Mouse (Mus musculus) hematopoietic stem cell, adult 5-6 weeks (primary cell): ENCODE measurements around the gene Tm2d1. TPM values are rescaled to one million over a fixed set of nuclear protein-coding genes. Genes with fewer than 3 reads are reported as not detected.
A peak's percentile ranks its signal among the peaks of the same experiment; 100 is the strongest.
"Not testable (repeated sequence)": the region's sequence is repeated elsewhere in the genome, so short reads cannot be mapped to it uniquely, and the experiment has no call there.

Experiments used
- ATAC-seq, 2 experiments: fragments of 125-278 bp in 1 of 2; replicated peaks in 1 of 2; 2 replicates each; pipeline ENCODE4 v1.8.0; 2016 to 2017; ENCODE audit warnings: inconsistent platforms in 2 of 2, mild to moderate bottlenecking in 2 of 2, moderate number of reproducible peaks in 2 of 2, low read depth in 1 of 2, moderate TSS enrichment in 1 of 2; ENCODE audit not compliant: low FRiP score in 2 of 2, poor library complexity in 2 of 2, severe bottlenecking in 2 of 2, insufficient read depth in 1 of 2, low TSS enrichment in 1 of 2
- total RNA-seq: library from RNA; stranded (forward); fragments of 172-1452, 232-1000 nt; gene quantifications from 2 replicates; pipeline ENCODE4 v1.2.3, GENCODE M21; 2017

Gene Tm2d1
- total RNA-seq, result 24.0 and 25.8 TPM in 2 replicates

DNA sequence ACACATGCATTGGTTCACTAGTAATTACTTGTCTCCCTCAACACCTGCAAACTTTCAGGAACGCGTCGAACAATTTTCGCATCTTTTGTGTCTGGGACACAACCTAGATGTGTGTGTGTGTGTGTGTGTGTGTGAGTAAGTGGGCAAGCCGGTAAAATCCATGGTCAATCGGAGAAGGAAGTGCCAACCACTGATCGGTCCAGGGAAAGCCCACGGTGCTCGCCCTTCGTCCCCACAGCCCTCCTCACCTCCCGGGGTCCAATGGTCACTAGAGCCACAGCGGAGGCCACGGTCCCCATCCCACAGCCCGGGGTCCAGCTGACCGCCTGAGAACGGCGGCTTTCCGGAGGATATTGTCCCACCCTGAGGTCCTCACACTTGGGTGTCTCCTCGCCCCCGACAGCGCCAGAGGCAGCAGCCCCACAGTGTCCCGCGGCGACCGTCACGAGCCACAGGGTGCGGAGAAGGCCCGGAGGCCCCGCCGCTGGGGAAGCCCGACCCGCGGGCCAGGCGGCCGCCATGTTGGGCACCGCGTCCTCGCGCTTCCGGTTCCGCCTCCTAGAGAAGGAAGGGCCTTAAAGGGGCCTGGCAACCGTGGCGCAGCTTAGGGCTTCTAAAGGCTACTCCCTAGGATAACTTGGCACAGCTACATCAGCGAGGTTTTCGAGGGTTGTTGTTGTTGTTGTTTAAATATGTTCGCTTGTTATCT is at the start of gene Tm2d1:
TSS of gene Tm2d1 (minus strand) at position 591 of the 709 bp plus-strand sequence.
- peak; percentile 96 to 97 for ATAC-seq

DNA sequence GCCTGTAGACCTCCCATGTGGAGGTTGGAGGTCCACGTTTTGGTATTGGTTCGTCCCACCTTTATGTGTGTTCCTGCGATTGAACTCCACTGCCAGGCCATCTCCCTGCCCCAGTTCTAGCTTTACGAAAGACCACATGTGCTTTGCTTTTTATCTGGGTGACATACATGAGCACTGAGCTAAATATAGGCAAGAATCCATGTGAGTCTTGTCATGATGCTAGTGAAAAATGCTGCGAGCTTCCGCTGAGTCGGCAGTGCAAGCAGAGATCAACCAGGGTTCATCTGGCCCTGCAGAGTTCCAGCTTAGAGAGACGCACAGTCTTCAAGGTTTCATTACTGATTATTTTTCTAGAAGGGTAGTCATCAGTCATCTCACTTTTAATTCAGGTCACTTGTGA is 45.3 kb upstream of the Tm2d1 start:
- ATAC-seq, result no peak

DNA sequence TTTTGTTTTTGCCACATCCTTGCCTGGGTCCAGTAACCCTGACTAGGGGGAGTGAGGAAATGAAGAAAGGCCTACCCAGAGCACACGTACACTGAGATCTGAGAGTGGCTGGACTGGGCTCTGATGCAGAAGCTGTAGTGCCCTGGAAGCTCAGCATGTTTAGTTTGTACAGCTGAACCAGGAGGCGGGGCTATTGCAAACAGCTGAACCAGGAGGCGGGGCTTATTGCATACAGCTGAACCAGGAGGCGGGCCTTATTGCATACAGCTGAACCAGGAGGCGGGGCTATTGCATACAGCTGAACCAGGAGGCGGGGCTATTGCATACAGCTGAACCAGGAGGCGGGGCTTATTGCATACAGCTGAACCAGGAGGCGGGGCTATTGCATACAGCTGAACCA is 32.0 kb upstream of the Tm2d1 start:
- not testable (repeated sequence) for ATAC-seq

DNA sequence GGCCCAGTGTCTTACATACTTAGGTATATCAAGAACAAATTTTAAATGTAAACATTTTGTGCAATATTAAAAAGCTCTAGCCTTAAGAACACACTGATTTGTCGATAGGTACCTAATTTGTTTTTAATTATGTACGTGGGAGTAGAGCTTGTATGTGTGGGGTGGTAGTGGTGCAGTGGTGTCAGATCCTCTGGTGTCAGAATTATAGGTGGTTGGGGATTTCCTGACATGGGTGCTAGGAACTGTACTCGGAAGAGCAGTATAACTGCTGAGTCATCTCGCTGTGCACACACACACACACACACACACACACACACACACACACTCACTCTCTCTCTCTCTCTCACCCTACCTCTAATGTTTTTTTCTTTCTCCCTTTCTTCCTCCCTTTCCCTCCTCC is 25.3 kb upstream of the Tm2d1 start:
- no peak for ATAC-seq

DNA sequence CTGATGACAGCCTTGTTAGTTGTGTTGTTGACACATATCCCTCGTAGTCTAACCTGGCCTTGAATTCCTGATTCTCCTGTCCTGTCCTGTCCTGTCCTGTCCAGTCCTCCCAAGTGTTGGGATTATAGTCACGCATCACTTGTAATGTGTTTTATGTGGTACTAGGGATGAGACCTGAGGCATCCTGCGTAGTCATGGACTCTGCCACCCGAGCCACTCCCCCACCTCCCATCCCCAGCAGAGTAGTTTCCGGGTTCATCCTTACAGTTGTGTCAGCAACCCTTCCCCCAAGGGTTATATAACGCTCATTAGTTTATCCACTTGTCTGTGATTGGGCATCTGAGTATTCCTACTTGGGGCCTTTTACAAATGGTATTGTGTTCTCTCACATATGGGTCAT is 21.3 kb upstream of the Tm2d1 start:
- no peak for ATAC-seq

DNA sequence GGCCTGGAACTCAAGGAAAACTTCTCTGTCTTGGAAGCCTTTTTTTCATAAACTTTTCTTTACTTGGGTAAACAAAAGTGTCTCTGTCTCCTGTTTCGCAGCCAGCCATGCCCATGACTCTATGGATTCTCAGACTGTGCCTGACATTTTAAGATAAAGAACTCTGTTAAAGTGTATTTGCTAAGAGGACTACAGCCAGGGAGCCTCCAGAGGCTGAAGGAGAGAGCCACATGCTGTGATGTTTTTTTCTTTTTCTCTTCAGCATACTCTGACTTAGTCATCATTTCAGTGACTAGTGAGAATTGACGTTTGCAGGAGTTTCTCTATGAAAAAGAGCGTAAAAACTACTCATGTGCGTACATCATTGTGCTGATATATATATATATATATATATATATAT is 20.4 kb upstream of the Tm2d1 start:
- no peak for ATAC-seq

DNA sequence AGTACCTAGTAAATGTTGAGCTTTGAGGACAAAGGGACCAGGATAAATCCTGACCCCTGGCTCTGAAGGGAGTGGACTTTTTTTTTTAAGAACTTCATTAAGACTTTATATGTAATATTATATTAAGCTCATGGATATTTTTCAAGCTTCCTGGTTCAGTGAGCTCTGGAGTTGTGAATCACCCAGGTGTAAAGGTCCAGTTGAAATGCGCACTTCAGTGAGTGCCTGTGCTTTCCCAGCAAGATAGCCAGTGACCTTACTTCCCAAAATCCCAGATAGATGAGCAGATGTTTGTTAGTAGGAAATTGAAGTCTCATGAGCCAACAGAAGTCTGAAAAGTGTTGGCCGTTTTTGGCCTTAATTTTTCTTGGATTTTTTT is 18.5 kb upstream of the Tm2d1 start:
- ATAC-seq, result no peak

DNA sequence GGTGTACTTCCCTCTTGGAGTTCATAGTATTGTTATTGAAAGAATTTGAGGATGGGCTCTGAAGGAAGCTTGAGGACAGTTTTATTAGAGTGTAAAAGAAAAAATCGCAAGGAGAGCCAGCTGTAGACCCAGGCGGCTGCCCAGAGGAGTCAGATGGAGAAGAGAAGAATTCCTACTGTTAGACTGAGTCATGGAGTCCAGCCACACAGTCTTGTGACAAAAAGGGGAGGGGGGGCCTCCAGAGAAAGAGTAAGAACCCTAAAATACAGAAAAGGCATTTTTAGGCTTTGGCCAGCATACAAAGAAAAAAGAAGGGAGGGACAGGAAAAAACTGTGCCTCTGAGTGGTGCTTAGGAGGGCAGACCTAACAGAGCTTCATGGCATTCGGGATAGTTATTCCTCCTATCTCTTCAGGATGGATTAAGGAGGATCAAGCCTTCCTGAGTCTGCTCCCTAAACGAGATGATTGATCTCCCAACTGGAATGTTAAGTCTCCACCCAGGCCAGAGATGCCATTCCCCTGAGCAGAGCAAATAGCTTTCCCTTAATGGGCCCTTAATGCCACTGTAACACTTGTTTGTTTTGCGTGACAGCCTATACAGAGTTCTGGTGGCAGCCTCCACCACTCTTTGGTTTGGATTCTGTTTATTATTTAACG is 17.9 kb upstream of the Tm2d1 start:
- no peak for ATAC-seq

DNA sequence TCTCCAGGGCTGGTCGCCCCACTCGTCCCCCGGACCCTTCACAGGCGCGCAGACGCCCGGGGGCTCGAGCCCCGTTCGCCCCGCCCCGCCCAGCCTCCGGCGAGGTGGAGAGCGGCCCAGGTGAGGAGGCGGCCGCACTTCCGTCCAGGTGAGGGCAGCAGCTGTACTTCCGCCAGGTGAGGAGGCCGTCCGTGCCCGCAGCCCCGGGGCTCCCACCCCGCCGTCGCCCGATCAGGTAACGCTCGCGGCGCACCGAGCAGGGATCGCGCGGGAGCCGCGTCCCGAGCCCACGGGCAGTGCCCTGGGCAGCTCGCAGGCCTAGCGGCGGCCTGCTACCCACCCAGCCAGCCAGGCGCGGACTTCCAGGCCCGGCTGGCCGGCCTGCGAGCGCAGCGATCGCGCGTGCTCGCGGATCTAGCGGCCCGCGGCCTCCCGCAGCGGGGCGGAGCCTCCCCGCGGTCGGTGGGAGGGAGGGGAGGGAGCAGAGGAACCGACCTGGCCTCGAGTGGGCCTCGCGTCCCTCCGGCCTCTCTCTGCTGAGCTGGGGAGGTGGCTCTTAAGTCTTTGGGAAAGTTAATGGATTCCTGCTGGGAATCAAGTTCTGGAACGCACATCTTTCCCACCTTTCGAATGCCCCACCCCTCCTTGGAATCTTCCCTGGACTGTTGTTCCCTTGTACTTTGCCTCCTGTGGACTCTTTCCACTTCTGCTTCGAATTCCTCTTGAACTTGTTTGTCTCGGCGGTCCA is 12.8 kb upstream of the Tm2d1 start, which contains the start of gene Patj:
TSS of gene Patj (plus strand) at position 96 of the 748 bp plus-strand sequence.
- peak; percentile 78 to 82 for ATAC-seq

DNA sequence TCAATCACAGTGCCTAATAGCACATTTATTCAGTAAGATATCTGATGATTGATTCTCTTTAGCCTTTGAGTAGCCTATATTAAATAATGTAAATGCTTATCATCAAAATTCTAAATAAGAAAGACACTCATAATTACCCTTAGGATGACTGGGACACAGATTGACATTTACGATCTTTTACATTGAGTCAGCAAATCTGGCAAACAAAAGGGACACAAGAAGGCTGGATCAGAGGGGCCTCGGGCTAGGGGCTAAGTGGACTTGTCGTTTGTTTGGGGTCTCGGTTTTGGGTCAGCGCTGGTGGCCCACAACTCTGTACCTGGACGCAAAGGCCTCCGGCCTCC is 12.2 kb upstream of the Tm2d1 start:
- ATAC-seq, result no peak; a peak in 1 of 4 replicates

DNA sequence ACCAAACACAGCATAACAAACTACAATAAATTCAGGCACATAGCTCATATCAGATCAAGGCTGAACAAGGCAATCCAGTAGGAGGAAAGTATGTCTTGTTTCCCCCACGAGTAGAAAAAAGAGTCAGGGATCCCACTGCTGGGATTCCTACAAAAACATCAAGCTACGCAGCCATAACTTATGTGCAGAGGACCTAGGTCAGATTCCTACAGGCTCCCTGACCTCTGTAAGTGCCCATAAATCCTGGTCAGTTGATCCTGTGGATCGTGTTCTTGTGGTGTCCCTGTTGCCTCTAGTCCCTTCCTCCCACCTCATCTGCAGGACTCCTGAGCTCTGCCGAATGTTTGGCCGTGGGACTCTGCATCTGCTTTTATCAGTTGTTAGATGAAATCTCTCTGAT is 1.9 kb upstream of the Tm2d1 start:
- ATAC-seq, result no peak

DNA sequence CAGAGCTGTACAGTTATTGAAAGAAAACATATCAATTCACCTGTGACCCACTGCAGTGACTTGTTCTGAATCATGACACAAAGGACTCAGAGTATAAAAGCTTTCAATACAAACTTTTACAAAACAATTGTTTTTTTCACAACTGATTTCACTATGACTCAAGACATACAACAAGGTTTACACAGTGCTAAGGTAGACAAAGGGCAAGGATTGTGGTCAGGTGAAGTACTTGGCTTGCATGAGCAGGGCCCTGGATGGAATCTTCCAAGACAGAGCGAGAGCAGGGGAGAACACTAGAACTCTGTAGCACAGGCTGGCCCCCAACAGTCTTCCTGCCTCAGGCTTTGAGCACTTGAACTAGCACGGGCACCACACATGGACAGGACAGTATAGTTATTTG is 6.2 kb downstream of the Tm2d1 start:
- ATAC-seq, result no peak

DNA sequence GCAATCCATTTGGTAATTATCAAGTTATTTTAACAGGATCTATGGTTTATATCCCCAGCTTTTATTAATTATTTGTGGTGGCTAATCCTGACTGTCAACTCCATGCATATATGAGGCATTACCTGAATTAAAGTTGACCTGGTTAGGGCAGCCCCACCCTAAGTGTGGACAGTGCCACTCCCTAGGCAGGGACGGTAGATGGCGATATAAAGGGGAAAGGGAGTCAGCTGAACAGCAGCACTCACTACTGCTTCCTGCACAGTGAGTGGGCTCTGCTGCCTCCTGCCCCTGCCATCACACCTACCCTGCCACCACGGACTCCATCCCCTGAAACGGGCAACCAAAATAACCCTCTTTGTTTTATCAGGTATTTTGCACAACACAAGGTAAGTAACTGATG is 7.7 kb downstream of the Tm2d1 start:
- peak; percentile 42 to 53; a peak in 2 of 4 replicates for ATAC-seq

DNA sequence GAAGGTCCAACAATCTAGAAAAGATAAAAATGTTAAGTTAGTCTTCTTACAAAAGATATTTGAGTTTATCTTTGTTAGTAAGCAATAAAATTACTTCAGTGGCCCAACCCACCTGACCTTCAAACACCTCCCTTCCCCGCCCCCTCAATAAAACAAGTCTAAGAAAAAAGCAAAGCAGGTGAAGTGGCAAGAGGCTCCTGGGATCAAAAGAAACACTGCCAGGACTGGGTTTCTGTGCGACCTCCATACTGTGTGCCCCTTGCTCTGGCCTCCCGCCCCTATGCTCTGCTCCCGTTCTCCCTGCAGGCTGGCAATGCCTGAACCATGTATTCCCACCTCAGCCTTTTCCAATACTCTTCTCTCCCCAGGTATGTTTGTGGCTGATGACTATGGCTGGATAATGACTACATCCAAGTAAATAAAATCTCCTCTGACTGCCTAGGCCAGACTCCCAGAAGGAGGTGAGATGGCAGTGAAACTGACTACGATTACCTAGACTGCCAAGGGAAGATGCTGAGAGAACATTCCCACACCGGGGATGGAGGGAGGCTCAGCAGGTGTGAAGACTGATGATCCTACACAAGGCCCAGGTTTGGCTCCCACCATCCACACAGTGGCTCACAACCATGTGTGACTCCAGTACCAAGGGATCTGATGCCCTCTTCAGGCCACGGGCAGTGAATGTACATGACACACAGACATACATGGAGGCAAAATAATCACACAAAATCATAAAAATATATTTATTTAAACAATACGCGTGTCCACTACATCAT is 24.9 kb downstream of the Tm2d1 start:
- ATAC-seq, result no peak

DNA sequence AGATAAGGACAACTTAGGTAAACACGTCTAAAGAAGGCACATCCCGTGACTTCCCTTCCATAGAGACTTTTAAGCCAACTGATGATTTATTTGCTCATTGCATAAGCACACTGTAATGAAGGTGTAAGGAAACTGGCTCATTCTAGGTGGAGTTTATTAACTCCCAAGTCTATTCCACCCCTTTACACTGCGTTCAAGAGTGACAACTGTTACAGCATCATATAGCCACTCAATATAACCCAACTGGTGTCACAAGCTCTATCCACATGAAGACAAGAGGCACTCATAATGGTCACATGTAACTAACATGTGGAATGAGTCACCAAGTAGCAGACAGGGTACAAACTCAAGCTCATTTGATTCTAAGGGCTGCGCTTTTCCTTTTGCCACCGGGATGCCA is 34.5 kb downstream of the Tm2d1 start:
- ATAC-seq, result no peak

DNA sequence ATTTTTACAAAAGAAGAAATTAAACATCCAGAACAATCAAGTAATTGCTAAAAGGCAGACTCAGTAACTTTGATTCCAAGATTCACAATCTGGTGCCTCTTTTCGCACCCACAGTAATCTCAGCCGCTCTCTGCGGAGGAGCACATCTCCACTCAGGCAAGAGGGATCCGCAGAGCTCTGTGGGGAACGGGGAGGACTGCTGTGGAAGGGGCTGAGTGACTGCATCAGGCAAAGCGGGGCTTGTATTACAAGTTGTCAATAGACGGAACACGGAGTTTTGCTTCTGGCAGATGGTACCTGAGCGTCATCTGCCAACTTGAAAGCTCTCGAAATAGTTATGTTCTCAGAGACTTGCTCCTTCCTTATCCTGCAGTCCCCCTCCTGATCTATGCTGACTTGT is 37.3 kb downstream of the Tm2d1 start:
- ATAC-seq, result no peak

DNA sequence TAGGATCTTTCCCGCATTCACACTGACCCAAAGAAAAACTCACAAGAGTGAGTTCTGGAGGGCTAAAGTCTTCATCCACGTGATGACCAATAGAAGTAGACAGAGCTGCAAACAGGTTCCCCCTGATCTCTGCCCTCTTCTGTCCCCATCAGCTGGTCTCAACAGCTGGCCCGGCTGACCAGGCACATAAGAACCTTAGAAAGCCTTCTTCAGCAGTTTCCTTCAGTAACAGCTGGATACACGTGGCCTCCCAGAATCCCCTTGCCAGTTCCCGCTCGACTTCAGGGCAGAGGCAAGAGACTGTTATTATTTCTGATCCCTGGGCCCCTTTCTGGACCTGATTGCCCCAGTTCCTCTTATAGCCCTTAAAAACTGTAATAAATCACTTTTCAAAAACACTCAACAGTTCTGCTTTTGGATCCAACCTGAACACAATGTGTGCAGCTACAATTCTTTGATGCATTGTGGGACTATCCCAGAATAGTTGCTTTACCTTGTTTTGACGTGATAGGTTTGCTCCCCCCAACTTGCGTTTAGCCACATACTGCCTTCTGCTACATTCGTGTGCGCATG is 43.0 kb downstream of the Tm2d1 start:
- ATAC-seq, result peak; percentile 76 to 83
